Mouse (Mus musculus): ENCODE results near the gene Gm49337. TPM values are rescaled to one million over a fixed set of nuclear protein-coding genes. Genes with fewer than 3 reads are reported as not detected.

Gene Gm49337
- total and polyA plus RNA-seq, 2 experiments from 2014 or later, result not detected

- no peaks in the 10 kb centered on the region for H3K36me3 ChIP-seq (ENCODE audit: insufficient read depth, low read length)
- H3K9me3 ChIP-seq (ENCODE audit: low read length), result no peaks in the 10 kb centered on the region
- peak; percentile 82 for DNase-seq (ENCODE audit: low spot score)
- TF ChIP-seq CTCF (IDR thresholded peaks at IDR 0.05), result peak; percentile 88
- H3K27me3 ChIP-seq (ENCODE audit: insufficient read depth, low read length), result no peaks in the 10 kb centered on the region
- H3K9ac ChIP-seq (replicated peaks; ENCODE audit: low read length, poor library complexity, severe bottlenecking), result no peak overlapping the region
- no peaks in the 10 kb centered on the region for H3K4me1 ChIP-seq (ENCODE audit: insufficient read depth, low read length)
- H3K27ac ChIP-seq (ENCODE audit: low read depth, low read length), result no peak overlapping the region
- no peak overlapping the region for H3K4me2 ChIP-seq (ENCODE audit: low read depth, low read length, poor library complexity, severe bottlenecking)
- no peak overlapping the region for H3K4me3 ChIP-seq (ENCODE audit: low read depth, low read length)
- no peak for ATAC-seq (ENCODE audit: low FRiP score)
Observed at GRCm38 (mm10) chr4:116342119-116342518, 168.9 kb downstream of the Gm49337 start.

Other genes starting within 250 kb of the Gm49337 start
- gene Dmbx1, start 233.5 kb upstream of the Gm49337 start, total RNA-seq (2014; rRNA removed), result 9.6 and 10.3 TPM in 2 replicates
- 7.7 and 8.7 TPM in 2 replicates for gene Dmbx1, start 233.5 kb upstream of the Gm49337 start, polyA plus RNA-seq (2015; fragmentation: Nextera tagmentation; extraction: Ambion mirVana)
- 25.8 and 43.1 TPM in 2 replicates for gene Faah, start 155.5 kb upstream of the Gm49337 start, total RNA-seq (2014; rRNA removed)
- gene Faah, start 155.5 kb upstream of the Gm49337 start, polyA plus RNA-seq (2015; fragmentation: Nextera tagmentation; extraction: Ambion mirVana), result 30.6 and 31.2 TPM in 2 replicates
- 8.7 and 10.9 TPM in 2 replicates for gene Nsun4, start 119.5 kb upstream of the Gm49337 start, total RNA-seq (2014; rRNA removed)
- 8.7 and 8.9 TPM in 2 replicates for gene Nsun4, start 119.5 kb upstream of the Gm49337 start, polyA plus RNA-seq (2015; fragmentation: Nextera tagmentation; extraction: Ambion mirVana)
- 247 and 307 TPM in 2 replicates for gene Uqcrh, start 98.3 kb upstream of the Gm49337 start, total RNA-seq (2014; rRNA removed)
- gene Uqcrh, start 98.3 kb upstream of the Gm49337 start, polyA plus RNA-seq (2015; fragmentation: Nextera tagmentation; extraction: Ambion mirVana), result 429 and 468 TPM in 2 replicates
- gene Lrrc41, start 98.1 kb upstream of the Gm49337 start, total RNA-seq (2014; rRNA removed), result 103 and 129 TPM in 2 replicates
- gene Lrrc41, start 98.1 kb upstream of the Gm49337 start, polyA plus RNA-seq (2015; fragmentation: Nextera tagmentation; extraction: Ambion mirVana), result 70.0 and 71.6 TPM in 2 replicates
- 1.9 and 3.0 TPM in 2 replicates for gene Rad54l, start 49.7 kb upstream of the Gm49337 start, total RNA-seq (2014; rRNA removed)
- 2.4 and 2.5 TPM in 2 replicates for gene Rad54l, start 49.7 kb upstream of the Gm49337 start, polyA plus RNA-seq (2015; fragmentation: Nextera tagmentation; extraction: Ambion mirVana)
- gene Pomgnt1, start 49.5 kb upstream of the Gm49337 start, total RNA-seq (2014; rRNA removed), result 78.5 and 80.9 TPM in 2 replicates
- 58.1 and 61.9 TPM in 2 replicates for gene Pomgnt1, start 49.5 kb upstream of the Gm49337 start, polyA plus RNA-seq (2015; fragmentation: Nextera tagmentation; extraction: Ambion mirVana)
- 5.2 and 5.6 TPM in 2 replicates for gene Lurap1, start 22.0 kb upstream of the Gm49337 start, total RNA-seq (2014; rRNA removed)
- 2.4 and 2.6 TPM in 2 replicates for gene Lurap1, start 22.0 kb upstream of the Gm49337 start, polyA plus RNA-seq (2015; fragmentation: Nextera tagmentation; extraction: Ambion mirVana)
- gene Tspan1, start 5.8 kb upstream of the Gm49337 start, total RNA-seq (2014; rRNA removed), result 0.57 and 0.77 TPM in 2 replicates
- gene Tspan1, start 5.8 kb upstream of the Gm49337 start, polyA plus RNA-seq (2015; fragmentation: Nextera tagmentation; extraction: Ambion mirVana), result 0.26 and 0.31 TPM in 2 replicates
- gene 1700042G07Rik, start within 50 bp of the Gm49337 start, total RNA-seq (2014; rRNA removed), result not detected in 2 replicates
- not detected in 2 replicates for gene 1700042G07Rik, start within 50 bp of the Gm49337 start, polyA plus RNA-seq (2015; fragmentation: Nextera tagmentation; extraction: Ambion mirVana)
- gene Pik3r3, start 48.2 kb downstream of the Gm49337 start, total RNA-seq (2014; rRNA removed), result 48.3 and 59.5 TPM in 2 replicates
- 39.5 and 47.3 TPM in 2 replicates for gene Pik3r3, start 48.2 kb downstream of the Gm49337 start, polyA plus RNA-seq (2015; fragmentation: Nextera tagmentation; extraction: Ambion mirVana)

Measured in midbrain, postnatal 0 days (tissue).